In genomic region chrX:162760958-162761515, GRCm38 (mm10) we compare ENCODE assay signal across 8 mouse cellular contexts. TPM values are rescaled to one million over a fixed set of nuclear protein-coding genes. Genes with fewer than 3 reads are reported as not detected.
DNase-seq lines count a peak whose midpoint lies in the region; ATAC-seq and TF ChIP-seq lines count a peak whose summit lies in the region.

No protein-coding gene starts in this region.

- peak overlapping the region; percentile 63 for H3K4me2 ChIP-seq in forebrain, embryonic 12.5 days
- peak overlapping the region; percentile 63 for H3K4me2 ChIP-seq in intestine, postnatal 0 days (replicated peaks; ENCODE audit: low read depth)
- peak overlapping the region; percentile 53 for H3K4me2 ChIP-seq in lung, embryonic 14.5 days

- H3K4me3 ChIP-seq in bone marrow, adult 2 months (replicated peaks; ENCODE audit: control insufficient read depth, low read depth, low read length), result peak overlapping the region; percentile 81
- peak overlapping the region; percentile 66 for H3K4me3 ChIP-seq in forebrain, embryonic 12.5 days (replicated peaks)
- H3K4me3 ChIP-seq in intestine, postnatal 0 days (ENCODE audit: low read depth, low read length), result peak overlapping the region; percentile 50
- H3K4me3 ChIP-seq in lung, embryonic 14.5 days (ENCODE audit: low read depth, low read length), result peak overlapping the region; percentile 64

- peak; percentile 5 for ATAC-seq in forebrain, embryonic 12.5 days (ENCODE audit: low FRiP score)
- no peak for ATAC-seq in intestine, postnatal 0 days
- no peak; the same call in 1 of the 2 replicates for ATAC-seq in lung, embryonic 14.5 days (ENCODE audit: insufficient read depth)

- peaks cover 10% of the 10 kb centered on the region; the same call in 1 of the 2 replicates for H3K36me3 ChIP-seq in forebrain, embryonic 12.5 days (replicated peaks)
- H3K36me3 ChIP-seq in intestine, postnatal 0 days (ENCODE audit: control insufficient read depth, insufficient read depth), result no peaks in the 10 kb centered on the region
- peaks cover 19% of the 10 kb centered on the region; the same call in 1 of the 2 replicates for H3K36me3 ChIP-seq in lung, embryonic 14.5 days (ENCODE audit: insufficient read depth)

- no peak for TF ChIP-seq CTCF in bone marrow, adult 2 months (IDR thresholded peaks at IDR 0.05; ENCODE audit: control insufficient read depth, insufficient read depth, low read length)
- no peak for TF ChIP-seq CTCF in intestine, postnatal 0 days (IDR thresholded peaks at IDR 0.05; ENCODE audit: low read depth)
- TF ChIP-seq CTCF in lung, embryonic 14.5 days (IDR thresholded peaks at IDR 0.05; ENCODE audit: low read depth), result no peak

- no peak for TF ChIP-seq POLR2A in bone marrow, adult 2 months (IDR thresholded peaks at IDR 0.05; ENCODE audit: borderline replicate concordance, control insufficient read depth, low read depth, low read length)

- H3K9ac ChIP-seq in forebrain, embryonic 12.5 days, result peak overlapping the region; percentile 74
- H3K9ac ChIP-seq in intestine, postnatal 0 days (ENCODE audit: low read depth, low read length), result peak overlapping the region; percentile 61
- H3K9ac ChIP-seq in lung, embryonic 14.5 days, result peak overlapping the region; percentile 79

- no peaks in the 10 kb centered on the region for H3K9me3 ChIP-seq in forebrain, embryonic 12.5 days
- no peaks in the 10 kb centered on the region for H3K9me3 ChIP-seq in intestine, postnatal 0 days (ENCODE audit: control insufficient read depth)
- no peaks in the 10 kb centered on the region for H3K9me3 ChIP-seq in lung, embryonic 14.5 days (ENCODE audit: low read depth, low read length)

- intact Hi-C loops in left cerebral cortex, postnatal 4 days (cut with DNase I), result loop anchor here (10.0 kb wide), 1 partner anchor 256 kb away; no protein-coding TSS in a partner anchor

- peak; percentile 30 for DNase-seq in left cerebral cortex, postnatal 4 days
- no peak for DNase-seq in left cerebral cortex, adult 9 months (ENCODE audit: low spot score in 2 of 2)
- peak; percentile 24 for DNase-seq in lung, embryonic 14.5 days
- DNase-seq in right cerebral cortex, postnatal 14 days, result peak; percentile 26
- no peak for DNase-seq in ovary, postnatal 14 days (ENCODE audit: low spot score)

- WGBS in bone marrow, adult 2 months, result 24% methylated on average over 37 of the region's 50 CpGs
- 25% methylated on average over 27 of the region's 50 CpGs for WGBS in forebrain, embryonic 12.5 days
- 26% methylated on average over 38 of the region's 50 CpGs for WGBS in intestine, postnatal 0 days
- WGBS in lung, embryonic 14.5 days, result 8% methylated on average over 46 of the region's 50 CpGs

- H3K27me3 ChIP-seq in forebrain, embryonic 12.5 days, result no peaks in the 10 kb centered on the region
- H3K27me3 ChIP-seq in intestine, postnatal 0 days (replicated peaks; ENCODE audit: control insufficient read depth, insufficient read depth, low read length), result no peaks in the 10 kb centered on the region
- no peaks in the 10 kb centered on the region for H3K27me3 ChIP-seq in lung, embryonic 14.5 days (ENCODE audit: insufficient read depth, low read length)

- H3K27ac ChIP-seq in bone marrow, adult 2 months (ENCODE audit: control insufficient read depth, insufficient read depth, low read depth, low read length, poor library complexity), result no peak overlapping the region; the same call in 1 of the 2 replicates
- peak overlapping the region; percentile 94 for H3K27ac ChIP-seq in forebrain, embryonic 12.5 days
- H3K27ac ChIP-seq in intestine, postnatal 0 days (ENCODE audit: low read depth, low read length), result peak overlapping the region; percentile 92
- H3K27ac ChIP-seq in lung, embryonic 14.5 days (ENCODE audit: low read depth), result peak overlapping the region; percentile 98

- no peaks in the 10 kb centered on the region for H3K4me1 ChIP-seq in bone marrow, adult 2 months (ENCODE audit: control insufficient read depth, insufficient read depth, low read length)
- H3K4me1 ChIP-seq in forebrain, embryonic 12.5 days, result peaks cover 7% of the 10 kb centered on the region; the same call in 1 of the 2 replicates
- no peaks in the 10 kb centered on the region for H3K4me1 ChIP-seq in intestine, postnatal 0 days (replicated peaks; ENCODE audit: control insufficient read depth, insufficient read depth, low read length)
- H3K4me1 ChIP-seq in lung, embryonic 14.5 days (ENCODE audit: insufficient read depth), result peaks cover 4% of the 10 kb centered on the region; the same call in 1 of the 2 replicates

RNA-seq across cellular contexts. Expression of gene Rbbp7, which starts 0.8 kb away (rescaled TPM):
- 100 to 1,000 TPM; 148 to 154 TPM for total RNA-seq in left cerebral cortex, postnatal 4 days (2021)
- 47.7 and 69.5 TPM in 2 replicates for polyA plus RNA-seq in bone marrow, adult 2 months (2011; ENCODE audit: insufficient read depth, insufficient read length, low replicate concordance, missing spikeins)
- 281 and 291 TPM in 2 replicates for polyA plus RNA-seq in forebrain, embryonic 12.5 days (2016; fragmentation: Nextera tagmentation; extraction: Ambion mirVana)
- 233 and 235 TPM in 2 replicates for polyA plus RNA-seq in intestine, postnatal 0 days (2015; fragmentation: Nextera tagmentation; extraction: Ambion mirVana)
- 544 and 552 TPM in 2 replicates for polyA plus RNA-seq in lung, embryonic 14.5 days (2014; fragmentation: Nextera tagmentation; extraction: Ambion mirVana)

Comparison
In these comparisons a context has a peak if more than half of its experiments do, and no peak if none do; other contexts are left out.
1. DNase-seq: peak in left cerebral cortex, postnatal 4 days (single experiment), lung, embryonic 14.5 days (single experiment) and right cerebral cortex, postnatal 14 days (single experiment); none in left cerebral cortex, adult 9 months (0 of 2) and ovary, postnatal 14 days (single experiment).
2. Peak in every context shown above with its lines, with median percentiles within 50 percentile points of each other: H3K4me3 ChIP-seq, H3K4me2 ChIP-seq and H3K9ac ChIP-seq.